Mouse (Mus musculus): ENCODE measurements around the gene Cops9.
A peak's percentile ranks its signal among the peaks of the same experiment; 100 is the strongest.

The Cops9 gene

GRCm38 (mm10) chr1:92641514-92642272, at the start of gene Cops9:
Gene Cops9, minus strand, starts transcription at chr1:92641985.
- peak; percentile 98 for DNase-seq (ENCODE audit: low read depth, low spot score)

- no peak for DNase-seq (ENCODE audit: low read depth, low spot score)
Observed at GRCm38 (mm10) chr1:92691166-92691844, 49.5 kb upstream of the Cops9 start.

GRCm38 (mm10) chr1:92686994-92687393, 45.2 kb upstream of the Cops9 start:
- DNase-seq (ENCODE audit: low read depth, low spot score), result peak; percentile 47

GRCm38 (mm10) chr1:92683151-92683550, 41.4 kb upstream of the Cops9 start:
- DNase-seq (ENCODE audit: low read depth, low spot score), result peak; percentile 84

GRCm38 (mm10) chr1:92680668-92681603, 39.2 kb upstream of the Cops9 start:
- DNase-seq (ENCODE audit: low read depth, low spot score), result peak; percentile 55

GRCm38 (mm10) chr1:92678757-92679156, 37.0 kb upstream of the Cops9 start:
- no peak for DNase-seq (ENCODE audit: low read depth, low spot score)

GRCm38 (mm10) chr1:92676676-92676975, 34.8 kb upstream of the Cops9 start:
- no peak for DNase-seq (ENCODE audit: low read depth, low spot score)

GRCm38 (mm10) chr1:92675932-92676675, 34.3 kb upstream of the Cops9 start:
- peak; percentile 64 for DNase-seq (ENCODE audit: low read depth, low spot score)

- no peak for DNase-seq (ENCODE audit: low read depth, low spot score)
Observed at GRCm38 (mm10) chr1:92673258-92673782, 31.5 kb upstream of the Cops9 start.

- peak; percentile 53 for DNase-seq (ENCODE audit: low read depth, low spot score)
Observed at GRCm38 (mm10) chr1:92671326-92671725, 29.5 kb upstream of the Cops9 start.

GRCm38 (mm10) chr1:92669430-92669829, 27.6 kb upstream of the Cops9 start:
- no peak for DNase-seq (ENCODE audit: low read depth, low spot score)

- no peak for DNase-seq (ENCODE audit: low read depth, low spot score)
Observed at GRCm38 (mm10) chr1:92667106-92667505, 25.3 kb upstream of the Cops9 start.

GRCm38 (mm10) chr1:92659392-92659791, 17.6 kb upstream of the Cops9 start:
- DNase-seq (ENCODE audit: low read depth, low spot score), result no peak

GRCm38 (mm10) chr1:92657025-92657820, 15.4 kb upstream of the Cops9 start:
- no peak for DNase-seq (ENCODE audit: low read depth, low spot score)

GRCm38 (mm10) chr1:92654676-92655075, 12.9 kb upstream of the Cops9 start:
- no peak for DNase-seq (ENCODE audit: low read depth, low spot score)

- peak; percentile 68 for DNase-seq (ENCODE audit: low read depth, low spot score)
Observed at GRCm38 (mm10) chr1:92653179-92653578, 11.4 kb upstream of the Cops9 start.

- peak; percentile 44 for DNase-seq (ENCODE audit: low read depth, low spot score)
Observed at GRCm38 (mm10) chr1:92651467-92651866, 9.7 kb upstream of the Cops9 start.

- peak; percentile 90 for DNase-seq (ENCODE audit: low read depth, low spot score)
Observed at GRCm38 (mm10) chr1:92648673-92649072, 6.9 kb upstream of the Cops9 start, which contains the start of gene Otos. Gene Otos, minus strand, starts transcription at chr1:92648841.

- DNase-seq (ENCODE audit: low read depth, low spot score), result no peak
Observed at GRCm38 (mm10) chr1:92648197-92648596, 6.4 kb upstream of the Cops9 start.

GRCm38 (mm10) chr1:92647752-92648151, 6.0 kb upstream of the Cops9 start:
- peak; percentile 80 for DNase-seq (ENCODE audit: low read depth, low spot score)
